Mouse (Mus musculus) heart, postnatal 0 days (tissue): Measurements from ENCODE around the gene Zfp286.
"Not testable (repeated sequence)": the region's sequence is repeated elsewhere in the genome, so short reads cannot be mapped to it uniquely, and the experiment has no call there.

Experiments used
- CTCF ChIP-seq: IDR thresholded peaks from 2 replicates; pipeline ENCODE4 v1.5.1; 2016; ENCODE audit warnings: antibody characterized with exemption, control low read depth, low read depth
- EP300 ChIP-seq: IDR thresholded peaks from 2 replicates; pipeline ENCODE4 v1.6.1; 2016; ENCODE audit warnings: antibody characterized with exemption, low read depth

- TF ChIP-seq CTCF, EP300: not testable (repeated sequence)
Observed at GRCm38 (mm10) chr11:62749445-62749844, 39.8 kb downstream of the Zfp286 start.
